In genomic region chr10:19559565-19560165, GRCm38 (mm10) we compare ENCODE assay signal across 18 mouse cellular contexts. TPM values are rescaled to one million over a fixed set of nuclear protein-coding genes. Genes with fewer than 3 reads are reported as not detected.
A peak's percentile ranks its signal among the peaks of the same experiment; 100 is the strongest.
DNase-seq lines count a peak whose midpoint lies in the region; ATAC-seq lines count a peak whose summit lies in the region.
"Had no signal": no experiment of that assay in that cellular context is flagged by ENCODE, and none has a peak within 500 bp of the region (broad histone marks: within the 10 kb centered on the region; RNA-seq: fewer than 3 reads in every experiment).

No protein-coding gene starts in this region.

- H3K27ac ChIP-seq in lung, embryonic 16.5 days (ENCODE audit: low read length) = peak overlapping the region; percentile 26; the same call in 1 of the 2 replicates
- H3K27ac ChIP-seq in forebrain, embryonic 15.5 days (replicated peaks) = no peak overlapping the region
- H3K27ac ChIP-seq: forebrain, embryonic 13.5 days; hindbrain, postnatal 0 days; limb, embryonic 15.5 days; midbrain, embryonic 13.5 days had no signal

- H3K4me3 ChIP-seq in lung, embryonic 16.5 days (ENCODE audit: low read length) = no peak overlapping the region
- H3K4me3 ChIP-seq in forebrain, embryonic 15.5 days = no peak overlapping the region
- H3K4me3 ChIP-seq: forebrain, embryonic 13.5 days; limb, embryonic 15.5 days; midbrain, embryonic 13.5 days; myocyte had no signal

- H3K4me1 ChIP-seq in lung, embryonic 16.5 days (replicated peaks; ENCODE audit: control insufficient read depth, insufficient read depth, low read length) = no peaks in the 10 kb centered on the region
- H3K4me1 ChIP-seq in forebrain, embryonic 15.5 days = no peaks in the 10 kb centered on the region
- H3K4me1 ChIP-seq: forebrain, embryonic 13.5 days; limb, embryonic 15.5 days; midbrain, embryonic 13.5 days had no signal

- H3K4me2 ChIP-seq in lung, embryonic 16.5 days (ENCODE audit: low read depth, low read length) = no peak overlapping the region
- no peak overlapping the region for H3K4me2 ChIP-seq in forebrain, embryonic 15.5 days (replicated peaks)
- H3K4me2 ChIP-seq: forebrain, embryonic 13.5 days; limb, embryonic 15.5 days; midbrain, embryonic 13.5 days had no signal

- peak; percentile 73; the same call in 1 of the 2 replicates for ATAC-seq in lung, embryonic 16.5 days (ENCODE audit: low read depth)
- peak; percentile 46 to 76 for ATAC-seq in hematopoietic stem cell, adult 5-6 weeks (replicated peaks in 1 of 2; ENCODE audit: insufficient read depth in 1 of 2, low FRiP score in 2 of 2, low TSS enrichment in 1 of 2, low read depth in 1 of 2, poor library complexity in 2 of 2, severe bottlenecking in 2 of 2)
- no peak for ATAC-seq in forebrain, embryonic 15.5 days (replicated peaks)
- ATAC-seq: forebrain, embryonic 13.5 days; hindbrain, postnatal 0 days; midbrain, embryonic 13.5 days had no signal

- no peaks in the 10 kb centered on the region for H3K36me3 ChIP-seq in lung, embryonic 16.5 days (ENCODE audit: control insufficient read depth, insufficient read depth, low read length)
- no peaks in the 10 kb centered on the region for H3K36me3 ChIP-seq in forebrain, embryonic 15.5 days
- H3K36me3 ChIP-seq: G1E; limb, embryonic 15.5 days; midbrain, embryonic 13.5 days had no signal

- peak; percentile 55 for DNase-seq in heart, adult 8-10 months (ENCODE audit: low spot score)
- no peak for DNase-seq in heart, postnatal 25 days (ENCODE audit: low spot score)
- no peak for DNase-seq in lung, postnatal 25 days (ENCODE audit: low spot score)
- peak; percentile 23 for DNase-seq in skeletal muscle tissue, adult 2 months (ENCODE audit: low read depth, low spot score)
- DNase-seq: cerebellum, adult 9-11 months; embryo, embryonic 11 days; kidney, adult 9 months; kidney, postnatal 4 days; right cerebral cortex, postnatal 4 days had no signal

- WGBS in lung, embryonic 16.5 days = 36% methylated on average over 8 of the region's 8 CpGs
- WGBS in forebrain, embryonic 15.5 days = 83% methylated on average over 8 of the region's 8 CpGs

- no peak overlapping the region for H3K9ac ChIP-seq in lung, embryonic 16.5 days (ENCODE audit: low read length)
- H3K9ac ChIP-seq in forebrain, embryonic 15.5 days (replicated peaks) = no peak overlapping the region
- H3K9ac ChIP-seq: forebrain, embryonic 13.5 days; limb, embryonic 15.5 days; midbrain, embryonic 13.5 days had no signal

- no peaks in the 10 kb centered on the region for H3K27me3 ChIP-seq in lung, embryonic 16.5 days (ENCODE audit: control insufficient read depth, insufficient read depth, low read depth, low read length)
- no peaks in the 10 kb centered on the region for H3K27me3 ChIP-seq in forebrain, embryonic 15.5 days
- H3K27me3 ChIP-seq: forebrain, embryonic 13.5 days; limb, embryonic 15.5 days; midbrain, embryonic 13.5 days had no signal

- H3K9me3 ChIP-seq in lung, embryonic 16.5 days (ENCODE audit: control insufficient read depth, low read length) = no peaks in the 10 kb centered on the region
- no peaks in the 10 kb centered on the region for H3K9me3 ChIP-seq in forebrain, embryonic 15.5 days
- H3K9me3 ChIP-seq: forebrain, embryonic 13.5 days; G1E; limb, embryonic 15.5 days had no signal

- intact Hi-C loops in heart, postnatal 25 days (cut with DNase I) = loop anchor here (5.0 kb wide), 3 partner anchors 37 to 67 kb away; no protein-coding TSS in a partner anchor

RNA-seq across cellular contexts. Expression of gene Ifngr1, which starts 32.1 kb away (rescaled TPM):
- total RNA-seq in heart, adult 8-10 months (2022) = 10 to 100 TPM; 38.6 to 45.7 (median 39.3) TPM
- total RNA-seq in heart, postnatal 25 days (2021) = 10 to 100 TPM; 45.4 to 53.7 TPM
- polyA plus RNA-seq in lung, embryonic 16.5 days (2015; fragmentation: Nextera tagmentation; extraction: Ambion mirVana) = 79.0 and 85.5 TPM in 2 replicates
- total RNA-seq in hematopoietic stem cell, adult 5-6 weeks (2017) = 120 and 121 TPM in 2 replicates
- 14.3 and 16.3 TPM in 2 replicates for polyA plus RNA-seq in forebrain, embryonic 15.5 days (2015; fragmentation: Nextera tagmentation; extraction: Ambion mirVana)

Comparison
In these comparisons a context has a peak if more than half of its experiments do, and no peak if none do; other contexts are left out.
1. DNase-seq: peak in heart, adult 8-10 months (single experiment) and skeletal muscle tissue, adult 2 months (single experiment); none in heart, postnatal 25 days (single experiment) and lung, postnatal 25 days (single experiment).